Mouse (Mus musculus): ENCODE results near the gene Ocel1. TPM values are rescaled to one million over a fixed set of nuclear protein-coding genes. Genes with fewer than 3 reads are reported as not detected.

Ocel1 gene
- polyA plus RNA-seq, 1 experiment: 36.5 TPM

GRCm38 (mm10) chr8:71404011-71404410 is 32.9 kb downstream of the Ocel1 start:
- TF ChIP-seq POLR2A (IDR thresholded peaks at IDR 0.05; ENCODE audit: control insufficient read depth, low read depth, low read length) (no peak), CTCF (IDR thresholded peaks at IDR 0.05; ENCODE audit: control insufficient read depth, insufficient read depth, insufficient replicate concordance, low read depth, low read length) (no peak)
- Histone ChIP-seq H3K27ac (ENCODE audit: control insufficient read depth, insufficient read depth, low read depth, low read length) (no peak overlapping the region), H3K36me3 (ENCODE audit: control insufficient read depth, insufficient read depth, low read length) (no peaks in the 10 kb centered on the region), H3K27me3 (ENCODE audit: control insufficient read depth, insufficient read depth, low read length) (no peaks in the 10 kb centered on the region), H3K4me1 (ENCODE audit: control insufficient read depth, insufficient read depth, low read length) (peaks cover 12% of the 10 kb centered on the region), H3K4me3 (ENCODE audit: control insufficient read depth, low read depth, low read length) (no peak overlapping the region)

GRCm38 (mm10) chr8:71404951-71405351 is 33.9 kb downstream of the Ocel1 start:
- H3K27me3 ChIP-seq (ENCODE audit: control insufficient read depth, insufficient read depth, low read length): no peaks in the 10 kb centered on the region
- TF ChIP-seq CTCF (IDR thresholded peaks at IDR 0.05; ENCODE audit: control insufficient read depth, insufficient read depth, insufficient replicate concordance, low read depth, low read length) (no peak), POLR2A (IDR thresholded peaks at IDR 0.05; ENCODE audit: control insufficient read depth, low read depth, low read length) (no peak)
- no peaks in the 10 kb centered on the region for H3K36me3 ChIP-seq (ENCODE audit: control insufficient read depth, insufficient read depth, low read length)
- peaks cover 12% of the 10 kb centered on the region for H3K4me1 ChIP-seq (ENCODE audit: control insufficient read depth, insufficient read depth, low read length)
- H3K27ac ChIP-seq (ENCODE audit: control insufficient read depth, insufficient read depth, low read depth, low read length): no peak overlapping the region
- no peak overlapping the region for H3K4me3 ChIP-seq (ENCODE audit: control insufficient read depth, low read depth, low read length)

GRCm38 (mm10) chr8:71405401-71406098 is 34.5 kb downstream of the Ocel1 start, which contains the start of gene Ankle1:
TSS of gene Ankle1 (plus strand) at chr8:71406010.
- TF ChIP-seq CTCF (IDR thresholded peaks at IDR 0.05; ENCODE audit: control insufficient read depth, insufficient read depth, insufficient replicate concordance, low read depth, low read length) (peak; percentile 50; the same call in 1 of the 2 replicates), POLR2A (IDR thresholded peaks at IDR 0.05; ENCODE audit: control insufficient read depth, low read depth, low read length) (no peak; the same call in 1 of the 2 replicates)
- Histone ChIP-seq H3K4me1 (ENCODE audit: control insufficient read depth, insufficient read depth, low read length) (peaks cover 12% of the 10 kb centered on the region), H3K36me3 (ENCODE audit: control insufficient read depth, insufficient read depth, low read length) (no peaks in the 10 kb centered on the region), H3K27ac (ENCODE audit: control insufficient read depth, insufficient read depth, low read depth, low read length) (no peak within 1 kb of the TSS), H3K4me3 (ENCODE audit: control insufficient read depth, low read depth, low read length) (peak within 1 kb of the TSS; percentile 73), H3K27me3 (ENCODE audit: control insufficient read depth, insufficient read depth, low read length) (no peaks in the 10 kb centered on the region)

GRCm38 (mm10) chr8:71406099-71407015 is 35.3 kb downstream of the Ocel1 start:
- peak overlapping the region; percentile 73 for H3K4me3 ChIP-seq (ENCODE audit: control insufficient read depth, low read depth, low read length)
- no peaks in the 10 kb centered on the region for H3K27me3 ChIP-seq (ENCODE audit: control insufficient read depth, insufficient read depth, low read length)
- no peaks in the 10 kb centered on the region for H3K36me3 ChIP-seq (ENCODE audit: control insufficient read depth, insufficient read depth, low read length)
- TF ChIP-seq CTCF (IDR thresholded peaks at IDR 0.05; ENCODE audit: control insufficient read depth, insufficient read depth, insufficient replicate concordance, low read depth, low read length): peak; percentile 44; the same call in 1 of the 2 replicates
- TF ChIP-seq POLR2A (IDR thresholded peaks at IDR 0.05; ENCODE audit: control insufficient read depth, low read depth, low read length): no peak
- H3K4me1 ChIP-seq (ENCODE audit: control insufficient read depth, insufficient read depth, low read length): peaks cover 12% of the 10 kb centered on the region
- H3K27ac ChIP-seq (ENCODE audit: control insufficient read depth, insufficient read depth, low read depth, low read length): no peak overlapping the region

GRCm38 (mm10) chr8:71407441-71407840 is 36.3 kb downstream of the Ocel1 start:
- Histone ChIP-seq H3K36me3 (ENCODE audit: control insufficient read depth, insufficient read depth, low read length) (no peaks in the 10 kb centered on the region), H3K4me1 (ENCODE audit: control insufficient read depth, insufficient read depth, low read length) (peaks cover 12% of the 10 kb centered on the region), H3K27me3 (ENCODE audit: control insufficient read depth, insufficient read depth, low read length) (no peaks in the 10 kb centered on the region), H3K27ac (ENCODE audit: control insufficient read depth, insufficient read depth, low read depth, low read length) (no peak overlapping the region), H3K4me3 (ENCODE audit: control insufficient read depth, low read depth, low read length) (no peak overlapping the region)
- TF ChIP-seq CTCF (IDR thresholded peaks at IDR 0.05; ENCODE audit: control insufficient read depth, insufficient read depth, insufficient replicate concordance, low read depth, low read length): no peak
- TF ChIP-seq POLR2A (IDR thresholded peaks at IDR 0.05; ENCODE audit: control insufficient read depth, low read depth, low read length): no peak

- Histone ChIP-seq H3K27ac (ENCODE audit: control insufficient read depth, insufficient read depth, low read depth, low read length) (no peak overlapping the region), H3K36me3 (ENCODE audit: control insufficient read depth, insufficient read depth, low read length) (no peaks in the 10 kb centered on the region)
- TF ChIP-seq POLR2A (IDR thresholded peaks at IDR 0.05; ENCODE audit: control insufficient read depth, low read depth, low read length) (no peak), CTCF (IDR thresholded peaks at IDR 0.05; ENCODE audit: control insufficient read depth, insufficient read depth, insufficient replicate concordance, low read depth, low read length) (no peak)
These were observed 37.1 kb downstream of the Ocel1 start for GRCm38 (mm10) chr8:71408231-71408630.

More at GRCm38 (mm10) chr8:71408231-71408630, 37.1 kb downstream of the Ocel1 start:
- no peak overlapping the region for H3K4me3 ChIP-seq (ENCODE audit: control insufficient read depth, low read depth, low read length)
- peaks cover 12% of the 10 kb centered on the region for H3K4me1 ChIP-seq (ENCODE audit: control insufficient read depth, insufficient read depth, low read length)
- no peaks in the 10 kb centered on the region for H3K27me3 ChIP-seq (ENCODE audit: control insufficient read depth, insufficient read depth, low read length)

Measured in testis, adult 2 months (tissue).